Mouse (Mus musculus) hindbrain, embryonic 15.5 days (tissue): ENCODE measurements around the gene Ddx52. TPM values are rescaled to one million over a fixed set of nuclear protein-coding genes. Genes with fewer than 3 reads are reported as not detected.
A peak's percentile ranks its signal among the peaks of the same experiment; 100 is the strongest.

Source experiments
- ATAC-seq: fragments of 200-750 bp; cut with Nextera tagmentation; 2 replicates; pipeline ENCODE4 v1.8.0; 2017; ENCODE audit warnings: low read depth, moderate number of reproducible peaks, moderate TSS enrichment; ENCODE audit not compliant: low FRiP score
- H3K27ac ChIP-seq: fragments of 300-500 bp; sonication (generic); replicated peaks from 2 replicates; pipeline ENCODE4 v1.5.1; 2015; ENCODE audit warnings: mild to moderate bottlenecking, inconsistent platforms
- H3K27me3 ChIP-seq: fragments of 300-500 bp; sonication (generic); 2 replicates; pipeline ENCODE4 v1.6.1; 2015; ENCODE audit warnings: control low read depth, inconsistent platforms
- H3K36me3 ChIP-seq: fragments of 300-500 bp; sonication (generic); 2 replicates; pipeline ENCODE4 v1.6.1; 2015; ENCODE audit warnings: control low read depth, inconsistent platforms
- H3K4me1 ChIP-seq: fragments of 300-500 bp; sonication (generic); replicated peaks from 2 replicates; pipeline ENCODE4 v1.6.1; 2015; ENCODE audit warnings: control low read depth, inconsistent platforms
- H3K4me2 ChIP-seq: fragments of 300-500 bp; sonication (generic); 2 replicates; pipeline ENCODE4 v1.6.1; 2015; ENCODE audit warnings: moderate library complexity, mild to moderate bottlenecking, inconsistent platforms
- H3K4me3 ChIP-seq: fragments of 300-500 bp; sonication (generic); 2 replicates; pipeline ENCODE4 v1.5.1; 2015; ENCODE audit warnings: mild to moderate bottlenecking, inconsistent platforms
- H3K9ac ChIP-seq: fragments of 300-500 bp; sonication (generic); 2 replicates; pipeline ENCODE4 v1.6.1; 2015; ENCODE audit warnings: inconsistent platforms
- H3K9me3 ChIP-seq: fragments of 300-500 bp; sonication (generic); 2 replicates; pipeline ENCODE4 v1.6.1; 2016; ENCODE audit warnings: control low read depth, inconsistent platforms
- WGBS: fragments of 180-500 bp; shearing (Covaris S2); methylation state at CpG from one replicate; pipeline ENCODE4 v1.1.7; 2015; 5-methylcytosine and 5-hydroxymethylcytosine counted together
- polyA plus RNA-seq: library from polyadenylated mRNA; unstranded; fragments of >200 nt; fragmentation: Nextera tagmentation; extraction: Ambion mirVana; gene quantifications from 2 replicates; pipeline ENCODE4 v1.2.1, GENCODE M21; 2015

Ddx52 gene
- polyA plus RNA-seq, 1 experiment from 2014 or later = 21.3 TPM

DNA sequence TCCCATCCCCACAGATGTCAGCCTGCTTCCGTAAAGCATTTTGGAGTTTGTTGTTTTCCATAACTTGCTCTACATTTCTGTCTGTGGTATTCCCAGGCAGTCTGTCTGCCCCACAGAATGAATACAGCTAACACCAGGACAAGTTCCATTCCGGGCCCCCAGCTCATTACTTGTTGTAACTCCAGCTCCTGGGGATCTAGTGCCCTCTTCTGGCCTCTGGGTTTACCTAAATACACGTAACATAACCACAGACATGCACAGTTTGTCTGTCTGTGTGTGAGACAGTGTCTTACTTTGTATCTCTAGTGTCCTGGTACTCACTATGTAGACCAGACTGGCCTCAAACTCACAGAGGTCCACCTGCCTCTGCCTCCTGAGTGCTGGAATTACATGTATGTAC, 59.4 kb downstream of the Ddx52 start:
- WGBS = 90% methylated on average over 3 of the region's 3 CpGs
- peaks cover 84% of the 10 kb centered on the region for H3K36me3 ChIP-seq
- H3K4me2 ChIP-seq = no peak overlapping the region

DNA sequence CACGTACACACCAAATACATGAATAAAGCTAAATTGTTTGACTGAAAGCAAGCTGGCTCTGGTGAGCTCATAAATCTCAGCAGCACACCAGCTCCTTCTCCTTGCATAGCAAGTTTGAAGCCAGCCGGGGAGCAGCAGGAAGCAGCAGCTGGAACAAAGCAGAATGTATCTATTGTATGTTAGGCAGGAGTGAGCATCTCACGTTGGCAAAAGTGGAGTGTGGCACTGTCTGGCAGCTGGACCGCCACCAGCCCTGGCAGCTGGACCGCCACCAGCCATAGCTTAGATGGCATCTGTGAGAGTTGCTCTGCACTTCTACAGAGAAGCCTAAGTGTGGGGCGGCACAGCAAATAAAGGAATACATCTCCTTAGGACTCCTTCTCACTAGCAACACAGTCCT, 62.1 kb downstream of the Ddx52 start:
- H3K9ac ChIP-seq = no peak overlapping the region
- H3K36me3 ChIP-seq = peaks cover 70% of the 10 kb centered on the region
- no peak overlapping the region for H3K4me3 ChIP-seq
- no peaks in the 10 kb centered on the region for H3K9me3 ChIP-seq
- H3K27me3 ChIP-seq = no peaks in the 10 kb centered on the region
- no peak overlapping the region for H3K4me2 ChIP-seq
- 81% methylated on average over 6 of the region's 6 CpGs for WGBS
- H3K4me1 ChIP-seq = no peaks in the 10 kb centered on the region
- ATAC-seq = no peak
- H3K27ac ChIP-seq = no peak overlapping the region

More for the DNA sequence above, 59.4 kb downstream of the Ddx52 start:
- Histone ChIP-seq H3K4me1 (no peaks in the 10 kb centered on the region), H3K27ac (no peak overlapping the region), H3K9ac (no peak overlapping the region), H3K4me3 (no peak overlapping the region), H3K27me3 (no peaks in the 10 kb centered on the region), H3K9me3 (no peaks in the 10 kb centered on the region)
- ATAC-seq = no peak

DNA sequence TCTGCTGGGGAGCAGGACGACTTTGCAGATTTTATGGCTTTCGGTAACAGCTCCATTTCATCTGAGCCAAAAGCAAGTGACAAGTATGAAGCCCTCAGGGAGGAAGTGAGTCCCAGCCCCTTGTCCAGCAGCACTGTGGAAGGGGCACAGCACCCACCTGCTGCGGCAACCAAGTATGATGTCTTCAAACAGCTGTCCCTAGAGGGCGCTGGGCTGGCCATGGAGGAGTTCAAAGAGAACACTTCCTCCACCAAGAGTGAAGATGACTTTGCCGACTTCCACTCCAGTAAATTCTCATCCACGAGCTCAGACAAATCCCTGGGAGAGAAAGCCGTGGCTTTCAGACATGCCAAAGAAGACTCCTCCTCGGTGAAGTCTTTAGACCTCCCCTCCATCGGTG, 67.1 kb downstream of the Ddx52 start:
- Histone ChIP-seq H3K36me3 (peaks cover 39% of the 10 kb centered on the region), H3K9me3 (no peaks in the 10 kb centered on the region), H3K4me2 (no peak overlapping the region), H3K4me3 (no peak overlapping the region), H3K9ac (no peak overlapping the region), H3K4me1 (peaks cover 29% of the 10 kb centered on the region), H3K27ac (no peak overlapping the region), H3K27me3 (no peaks in the 10 kb centered on the region)
- ATAC-seq = no peak
- WGBS = 85% methylated on average over 9 of the region's 9 CpGs

DNA sequence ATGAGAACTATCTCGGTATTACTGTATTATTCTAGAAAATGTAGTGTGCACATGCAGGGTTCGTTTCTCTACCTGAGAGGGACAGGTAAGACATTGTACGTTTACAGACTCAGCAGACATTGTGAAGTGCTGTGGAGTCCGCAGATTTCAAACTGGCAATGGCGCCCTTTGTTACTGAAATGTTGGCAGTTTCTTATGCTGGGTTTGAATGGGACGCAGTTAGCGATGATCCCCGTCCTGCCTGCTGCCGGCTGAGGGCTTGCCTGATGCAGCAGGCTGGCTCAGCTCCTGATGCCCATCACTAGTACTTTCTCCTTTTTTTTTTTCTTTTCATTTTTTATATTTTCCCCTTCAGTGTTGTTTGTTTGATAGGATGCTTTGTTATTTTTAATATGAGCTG, 68.5 kb downstream of the Ddx52 start:
- WGBS = 56% methylated on average over 9 of the region's 9 CpGs
- Histone ChIP-seq H3K27me3 (no peaks in the 10 kb centered on the region), H3K4me3 (no peak overlapping the region), H3K4me1 (peaks cover 29% of the 10 kb centered on the region), H3K9me3 (no peaks in the 10 kb centered on the region), H3K4me2 (no peak overlapping the region), H3K27ac (no peak overlapping the region), H3K36me3 (peaks cover 29% of the 10 kb centered on the region), H3K9ac (no peak overlapping the region)
- no peak for ATAC-seq

DNA sequence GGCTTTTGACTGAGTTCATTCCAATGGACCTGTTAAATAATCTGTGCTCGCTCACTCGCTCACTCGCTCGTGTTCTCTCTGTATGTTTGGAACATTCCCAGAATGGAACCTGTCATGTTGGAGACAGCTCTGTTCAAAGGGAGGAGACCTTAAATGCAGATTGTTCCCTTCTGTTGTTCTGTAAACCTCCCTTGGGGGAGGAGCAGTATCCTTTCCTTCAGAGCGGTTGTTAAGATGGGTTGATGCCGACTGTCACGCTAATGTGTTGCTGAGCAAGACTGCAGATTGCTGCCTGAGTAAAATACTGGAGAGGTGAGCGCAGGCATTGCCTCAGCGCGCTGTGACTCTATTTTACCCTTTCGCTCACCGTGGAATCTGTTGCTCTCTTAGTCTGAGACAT, 69.2 kb downstream of the Ddx52 start:
- H3K36me3 ChIP-seq = peaks cover 26% of the 10 kb centered on the region
- H3K4me1 ChIP-seq = peaks cover 29% of the 10 kb centered on the region
- H3K27ac ChIP-seq = no peak overlapping the region
- no peak for ATAC-seq
- no peaks in the 10 kb centered on the region for H3K27me3 ChIP-seq
- no peak overlapping the region for H3K4me3 ChIP-seq
- no peaks in the 10 kb centered on the region for H3K9me3 ChIP-seq
- 16% methylated on average over 12 of the region's 12 CpGs for WGBS
- 0 out of 2 replicates have a peak overlapping the region, but pooled peaks have one; percentile 22 for H3K9ac ChIP-seq
- H3K4me2 ChIP-seq = peak overlapping the region; percentile 12

DNA sequence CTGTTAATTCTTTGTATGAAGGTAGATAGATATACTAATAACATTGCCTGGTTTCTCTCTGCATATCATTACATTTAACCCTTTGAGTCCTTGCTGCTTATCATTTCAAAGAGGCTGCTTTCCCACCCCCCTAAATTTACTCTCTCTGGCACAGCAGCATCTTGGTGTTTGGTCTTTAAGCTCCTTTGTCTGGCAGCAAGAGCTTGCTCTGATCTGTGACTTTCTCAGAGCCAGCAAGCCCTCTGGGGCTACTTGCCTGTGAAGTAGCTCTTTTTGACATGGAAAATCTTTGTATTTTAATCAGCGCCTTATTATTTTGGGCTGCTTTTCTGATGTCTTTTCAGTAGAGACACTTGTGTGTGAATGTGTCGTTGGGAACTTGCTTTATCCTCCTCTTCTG, 69.7 kb downstream of the Ddx52 start:
- H3K9ac ChIP-seq = no peak overlapping the region
- no peak for ATAC-seq

More for the DNA sequence above, 69.7 kb downstream of the Ddx52 start:
- peak overlapping the region; percentile 12; the same call in 1 of the 2 replicates for H3K4me2 ChIP-seq
- WGBS = 36% methylated on average over 2 of the region's 2 CpGs
- H3K27ac ChIP-seq = no peak overlapping the region
- H3K4me3 ChIP-seq = no peak overlapping the region
- peaks cover 29% of the 10 kb centered on the region for H3K4me1 ChIP-seq
- H3K27me3 ChIP-seq = no peaks in the 10 kb centered on the region
- H3K36me3 ChIP-seq = peaks cover 26% of the 10 kb centered on the region
- no peaks in the 10 kb centered on the region for H3K9me3 ChIP-seq

Other genes with a start within 250 kb of the Ddx52 start
- 1.00 and 1.0 TPM in 2 replicates for gene Wfdc17, start 238.1 kb upstream of the Ddx52 start, polyA plus RNA-seq
- not detected in 2 replicates for gene Wfdc18, start 233.0 kb upstream of the Ddx52 start, polyA plus RNA-seq
- gene Wfdc21, start 195.1 kb upstream of the Ddx52 start, polyA plus RNA-seq = not detected in 2 replicates
- gene Heatr6, start 188.4 kb upstream of the Ddx52 start, polyA plus RNA-seq = 31.3 and 32.7 TPM in 2 replicates
- gene Hnf1b, start 92.0 kb upstream of the Ddx52 start, polyA plus RNA-seq = 0.20 and 0.26 TPM in 2 replicates
- gene Synrg, start 22.4 kb downstream of the Ddx52 start, polyA plus RNA-seq = 23.0 and 24.4 TPM in 2 replicates
- gene Dusp14, start 127.2 kb downstream of the Ddx52 start, polyA plus RNA-seq = 10.1 and 12.0 TPM in 2 replicates
- gene Tada2a, start 187.5 kb downstream of the Ddx52 start, polyA plus RNA-seq = 27.0 and 29.3 TPM in 2 replicates
- gene Acaca, start 187.6 kb downstream of the Ddx52 start, polyA plus RNA-seq = 25.2 and 29.4 TPM in 2 replicates
- 0.12 and 0.25 TPM in 2 replicates for gene Gm11437, start 225.4 kb downstream of the Ddx52 start, polyA plus RNA-seq